Mouse (Mus musculus) thymus, postnatal 4 days (tissue): ENCODE results near the gene Slain2.
"Not testable (repeated sequence)": the region's sequence is repeated elsewhere in the genome, so short reads cannot be mapped to it uniquely, and the experiment has no call there.

Experiments
- DNase-seq: peaks from one replicate; pipeline ENCODE4 v3.0.0; 2021

The Slain2 gene

GRCm38 (mm10) chr5:72953996-72954604 lies 40.0 kb downstream of the Slain2 start:
- no peak for DNase-seq

- no peak for DNase-seq
These were observed 43.2 kb downstream of the Slain2 start for GRCm38 (mm10) chr5:72957281-72957680.

- DNase-seq, result no peak
These were observed 46.0 kb downstream of the Slain2 start for GRCm38 (mm10) chr5:72960096-72960495.

GRCm38 (mm10) chr5:72965706-72966105 lies 51.6 kb downstream of the Slain2 start:
- no peak for DNase-seq

- DNase-seq, result no peak
These were observed 58.3 kb downstream of the Slain2 start for GRCm38 (mm10) chr5:72972435-72972834.

- DNase-seq, result no peak
These were observed 58.8 kb downstream of the Slain2 start for GRCm38 (mm10) chr5:72972934-72973333.

DNA sequence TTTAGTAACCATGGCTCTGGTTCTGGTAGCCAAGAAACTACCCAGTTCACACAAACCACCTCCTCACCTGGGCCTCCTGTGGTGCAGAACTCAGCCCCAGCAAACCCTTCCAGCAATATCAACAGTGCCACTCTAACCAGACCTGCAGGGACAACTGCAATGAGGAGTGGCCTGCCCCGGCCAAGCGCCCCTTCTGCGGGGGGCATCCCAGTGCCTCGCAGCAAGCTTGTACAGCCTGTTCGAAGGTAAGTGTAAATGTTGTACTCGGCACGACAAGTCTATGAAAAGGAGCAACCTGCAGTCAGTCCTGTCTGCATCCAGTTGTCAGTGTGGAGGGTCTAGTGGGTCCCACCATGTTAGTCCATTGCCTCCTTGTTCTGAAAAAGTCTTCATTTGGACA lies 60.5 kb downstream of the Slain2 start, which contains the start of gene Gm10135:
Gm10135 (minus strand) TSS at position 101 of the 400 bp plus-strand sequence.
- no peak for DNase-seq

GRCm38 (mm10) chr5:72975996-72976395 lies 61.9 kb downstream of the Slain2 start:
- no peak for DNase-seq

DNA sequence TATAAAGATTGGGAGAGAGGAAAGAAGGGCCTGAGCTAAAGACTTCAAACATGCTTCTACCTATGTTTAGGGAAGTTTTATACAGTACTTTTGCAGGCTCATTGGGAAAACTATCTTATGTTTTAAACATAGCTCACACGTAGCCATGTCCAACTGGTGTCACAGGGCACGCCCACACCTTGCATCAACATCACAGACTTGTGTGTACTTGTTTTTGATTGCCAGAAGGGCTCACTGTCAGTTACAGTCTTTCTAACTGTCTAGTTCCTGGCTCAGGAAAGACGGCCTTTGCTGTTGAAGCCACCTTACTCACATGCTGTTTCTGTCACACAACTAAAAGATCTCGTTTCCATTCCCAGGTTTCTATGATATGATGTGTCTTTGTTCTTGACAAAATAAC lies 62.4 kb downstream of the Slain2 start:
- DNase-seq, result no peak

- no peak for DNase-seq
These were observed 70.0 kb downstream of the Slain2 start for GRCm38 (mm10) chr5:72984091-72984490.

- DNase-seq, result no peak
These were observed 73.7 kb downstream of the Slain2 start for GRCm38 (mm10) chr5:72987786-72988185.

DNA sequence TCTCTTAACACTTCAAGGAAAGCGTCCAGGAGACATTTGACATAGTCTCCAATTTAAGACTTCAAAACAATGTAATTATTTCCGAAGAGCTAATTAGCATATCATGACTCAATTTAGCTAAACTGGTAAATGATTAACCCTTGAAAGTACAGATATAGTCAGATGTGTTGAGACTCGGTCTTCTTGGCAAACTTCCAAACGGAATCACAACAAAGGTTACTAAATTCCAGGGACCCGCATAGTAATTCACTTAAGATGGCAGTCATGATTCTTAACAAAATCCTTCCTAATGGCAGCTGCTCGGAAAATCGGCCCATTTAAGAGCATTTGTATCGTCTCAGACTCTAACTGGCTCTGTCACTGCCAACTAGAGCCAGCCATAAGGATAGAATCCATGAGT lies 75.7 kb downstream of the Slain2 start:
- no peak for DNase-seq

DNA sequence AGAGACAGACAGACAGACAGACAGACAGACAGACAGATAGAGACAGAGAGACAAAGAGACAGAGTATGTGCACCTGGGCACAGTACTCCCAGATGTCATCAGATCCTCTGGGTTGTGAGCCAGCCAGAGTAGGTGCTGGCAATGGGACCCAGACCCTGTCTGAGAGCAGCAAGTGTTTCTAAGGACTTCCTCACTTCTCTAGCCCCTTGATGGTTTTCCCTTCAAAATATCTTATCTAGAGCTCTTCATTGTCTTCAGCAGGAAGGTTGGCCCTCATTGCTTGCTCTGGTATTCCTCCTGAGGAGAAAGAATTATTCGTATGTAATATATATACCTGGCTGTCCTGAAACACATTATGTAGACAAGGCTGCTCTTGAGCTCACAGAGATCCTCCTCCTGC lies 78.4 kb downstream of the Slain2 start:
- DNase-seq, result no peak

- no peak for DNase-seq
These were observed 80.3 kb downstream of the Slain2 start for GRCm38 (mm10) chr5:72994424-72994823.

DNA sequence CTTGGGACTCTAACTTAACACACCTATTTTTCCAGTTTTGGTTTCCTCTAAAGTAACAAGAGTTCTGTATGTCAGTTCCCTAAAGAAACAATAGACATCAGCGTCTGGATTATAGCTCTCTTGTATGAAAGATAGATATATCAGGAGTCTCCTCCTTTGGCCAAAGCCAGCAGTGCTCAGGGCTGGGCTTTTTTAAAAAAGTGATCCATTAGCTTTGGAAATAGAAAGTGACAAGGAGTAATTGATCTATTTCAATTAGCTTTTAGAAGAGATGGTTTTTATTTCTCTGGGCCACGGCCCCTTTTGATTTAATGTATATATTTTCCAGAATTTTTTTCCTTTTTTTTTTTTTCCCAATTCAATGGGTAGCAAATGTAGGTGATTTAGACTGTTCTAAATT lies 80.8 kb downstream of the Slain2 start:
- no peak for DNase-seq

GRCm38 (mm10) chr5:72995379-72995778 lies 81.3 kb downstream of the Slain2 start:
- no peak for DNase-seq

GRCm38 (mm10) chr5:72998546-72998945 lies 84.4 kb downstream of the Slain2 start:
- not testable (repeated sequence) for DNase-seq

GRCm38 (mm10) chr5:73004046-73004445 lies 89.9 kb downstream of the Slain2 start:
- DNase-seq, result no peak

GRCm38 (mm10) chr5:73006784-73007581 lies 92.9 kb downstream of the Slain2 start, which contains the start of gene Slc10a4:
Gene Slc10a4, plus strand, starts transcription at chr5:73006883.
- DNase-seq, result peak; percentile 23

DNA sequence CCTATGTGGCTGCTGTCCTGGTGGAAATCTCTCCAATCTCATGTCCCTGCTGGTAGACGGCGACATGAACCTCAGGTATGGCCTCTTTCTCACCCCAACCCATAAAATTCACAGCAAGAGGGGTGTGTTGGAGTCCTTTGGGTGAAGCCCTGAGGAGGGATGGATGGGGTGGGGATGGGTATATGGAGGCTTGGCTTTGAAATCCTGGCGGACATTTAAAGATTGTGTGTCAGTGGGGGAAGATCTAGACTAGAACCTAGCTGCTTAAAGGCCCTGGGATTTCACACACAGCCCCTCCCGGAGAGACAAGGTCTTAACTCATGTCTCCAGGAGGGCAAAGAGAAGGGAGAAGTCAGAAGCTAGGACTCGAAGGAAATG lies 93.5 kb downstream of the Slain2 start:
- DNase-seq, result no peak

- peak; percentile 37 for DNase-seq
These were observed 94.1 kb downstream of the Slain2 start for GRCm38 (mm10) chr5:73008230-73008629.

DNA sequence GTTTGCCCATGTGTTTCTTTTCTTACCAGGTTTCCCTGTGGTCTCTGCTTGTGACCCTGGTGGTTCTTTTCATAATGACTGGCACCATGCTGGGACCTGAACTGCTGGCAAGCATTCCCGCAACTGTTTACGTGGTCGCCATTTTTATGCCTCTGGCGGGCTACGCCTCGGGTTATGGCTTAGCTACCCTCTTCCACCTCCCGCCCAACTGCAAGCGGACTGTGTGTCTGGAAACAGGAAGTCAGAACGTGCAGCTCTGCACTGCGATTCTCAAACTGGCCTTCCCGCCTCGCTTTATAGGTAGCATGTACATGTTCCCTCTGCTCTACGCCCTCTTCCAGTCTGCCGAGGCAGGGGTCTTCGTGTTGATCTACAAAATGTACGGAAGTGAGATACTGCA lies 97.7 kb downstream of the Slain2 start:
- not testable (repeated sequence) for DNase-seq

GRCm38 (mm10) chr5:73012884-73013610 lies 98.9 kb downstream of the Slain2 start:
- not testable (repeated sequence) for DNase-seq
